Mouse (Mus musculus) intestine, postnatal 0 days (tissue): ENCODE results near the gene Kif13a. TPM values are rescaled to one million over a fixed set of nuclear protein-coding genes. Genes with fewer than 3 reads are reported as not detected.

Experiments used
- ATAC-seq: fragments of 200-750 bp; cut with Nextera tagmentation; 2 replicates; pipeline ENCODE4 v1.8.0; 2017; ENCODE audit warnings: mild to moderate bottlenecking, moderate TSS enrichment, moderate library complexity
- H3K27ac ChIP-seq: fragments of 300-500 bp; sonication (generic); 2 replicates; pipeline ENCODE4 v1.5.1; 2014; ENCODE audit warnings: mild to moderate bottlenecking, low read depth, low read length, moderate library complexity
- H3K27me3 ChIP-seq: fragments of 300-500 bp; sonication (generic); replicated peaks from 2 replicates; pipeline ENCODE4 v1.6.1; 2014; ENCODE audit warnings: low read length, mixed read lengths; ENCODE audit not compliant: control insufficient read depth, insufficient read depth
- H3K36me3 ChIP-seq: fragments of 300-500 bp; sonication (generic); 2 replicates; pipeline ENCODE4 v1.6.1; 2014; ENCODE audit warnings: mild to moderate bottlenecking, moderate library complexity; ENCODE audit not compliant: control insufficient read depth, insufficient read depth
- H3K4me1 ChIP-seq: fragments of 300-500 bp; sonication (generic); replicated peaks from 2 replicates; pipeline ENCODE4 v1.6.1; 2014; ENCODE audit warnings: antibody characterized with exemption, low read length, mixed read lengths; ENCODE audit not compliant: control insufficient read depth, insufficient read depth
- H3K4me2 ChIP-seq: fragments of 300-500 bp; sonication (generic); replicated peaks from 2 replicates; pipeline ENCODE4 v1.6.1; 2014; ENCODE audit warnings: low read depth, mild to moderate bottlenecking, moderate library complexity
- H3K4me3 ChIP-seq: fragments of 300-500 bp; sonication (generic); 2 replicates; pipeline ENCODE4 v1.5.1; 2014; ENCODE audit warnings: low read depth, low read length
- H3K9ac ChIP-seq: fragments of 300-500 bp; sonication (generic); 2 replicates; pipeline ENCODE4 v1.6.1; 2014; ENCODE audit warnings: mild to moderate bottlenecking, low read depth, low read length
- H3K9me3 ChIP-seq: fragments of 300-500 bp; sonication (generic); 2 replicates; pipeline ENCODE4 v1.6.1; 2016; ENCODE audit warnings: mixed run types; ENCODE audit not compliant: control insufficient read depth
- CTCF ChIP-seq: sonication (generic); IDR thresholded peaks from 2 replicates; pipeline ENCODE4 v1.5.1; 2016; ENCODE audit warnings: low read depth, mild to moderate bottlenecking, control low read depth, antibody characterized with exemption, moderate library complexity
- WGBS: fragments of 180-500 bp; shearing (Covaris S2); extraction: QIAGEN DNeasy Blood & Tissue Kit; methylation state at CpG from one replicate; pipeline ENCODE4 v1.1.7; 2014; 5-methylcytosine and 5-hydroxymethylcytosine counted together
- polyA plus RNA-seq: library from polyadenylated mRNA; unstranded; fragments of >200 nt; fragmentation: Nextera tagmentation; extraction: Ambion mirVana; gene quantifications from 2 replicates; pipeline ENCODE4 v1.2.1, GENCODE M21; 2015

The Kif13a gene
- polyA plus RNA-seq, 1 experiment from 2014 or later, result 11.3 TPM

- Histone ChIP-seq H3K4me2 (no peak overlapping the region), H3K36me3 (no peaks in the 10 kb centered on the region), H3K4me1 (peaks cover 3% of the 10 kb centered on the region; the same call in 1 of the 2 replicates), H3K27ac (no peak overlapping the region), H3K27me3 (no peaks in the 10 kb centered on the region), H3K9me3 (no peaks in the 10 kb centered on the region), H3K4me3 (no peak overlapping the region), H3K9ac (no peak overlapping the region)
- WGBS, result 61% methylated on average over 6 of the region's 6 CpGs
- peak; percentile 50 for TF ChIP-seq CTCF
- no peak for ATAC-seq
Observed at GRCm38 (mm10) chr13:46872194-46872593, 57.5 kb downstream of the Kif13a start.

DNA sequence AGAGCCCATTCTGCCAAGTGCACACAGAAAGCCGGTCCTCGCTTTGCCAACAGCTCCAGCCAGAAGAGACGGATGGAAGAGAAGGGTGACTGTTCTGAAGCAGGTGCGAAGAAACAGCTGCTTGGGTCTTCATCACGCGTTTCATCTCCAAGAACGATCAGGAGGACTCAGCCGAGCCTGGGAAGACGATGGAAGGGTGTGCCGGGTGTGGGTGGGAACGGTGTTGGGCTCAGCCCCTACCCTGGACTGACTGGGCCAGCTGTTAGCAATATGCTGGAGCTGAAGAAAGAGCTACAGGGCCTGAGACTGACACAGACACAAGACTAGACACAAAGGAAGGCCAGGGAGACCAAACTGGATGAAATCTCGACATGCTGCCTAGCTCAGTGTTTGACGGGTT lies 60.2 kb downstream of the Kif13a start:
- Histone ChIP-seq H3K9ac (no peak overlapping the region), H3K4me2 (no peak overlapping the region), H3K27ac (no peak overlapping the region), H3K36me3 (no peaks in the 10 kb centered on the region), H3K27me3 (no peaks in the 10 kb centered on the region), H3K4me3 (no peak overlapping the region), H3K9me3 (no peaks in the 10 kb centered on the region), H3K4me1 (no peaks in the 10 kb centered on the region; the same call in 1 of the 2 replicates)
- ATAC-seq, result no peak
- WGBS, result 90% methylated on average over 13 of the region's 13 CpGs
- no peak for TF ChIP-seq CTCF

GRCm38 (mm10) chr13:46863169-46863748 lies 66.4 kb downstream of the Kif13a start:
- 45% methylated on average over 3 of the region's 3 CpGs for WGBS
- no peak for TF ChIP-seq CTCF
- Histone ChIP-seq H3K9ac (no peak overlapping the region), H3K4me3 (no peak overlapping the region), H3K36me3 (no peaks in the 10 kb centered on the region), H3K9me3 (no peaks in the 10 kb centered on the region), H3K4me2 (no peak overlapping the region), H3K27ac (no peak overlapping the region), H3K27me3 (no peaks in the 10 kb centered on the region), H3K4me1 (peaks cover 4% of the 10 kb centered on the region; the same call in 1 of the 2 replicates)
- no peak for ATAC-seq

DNA sequence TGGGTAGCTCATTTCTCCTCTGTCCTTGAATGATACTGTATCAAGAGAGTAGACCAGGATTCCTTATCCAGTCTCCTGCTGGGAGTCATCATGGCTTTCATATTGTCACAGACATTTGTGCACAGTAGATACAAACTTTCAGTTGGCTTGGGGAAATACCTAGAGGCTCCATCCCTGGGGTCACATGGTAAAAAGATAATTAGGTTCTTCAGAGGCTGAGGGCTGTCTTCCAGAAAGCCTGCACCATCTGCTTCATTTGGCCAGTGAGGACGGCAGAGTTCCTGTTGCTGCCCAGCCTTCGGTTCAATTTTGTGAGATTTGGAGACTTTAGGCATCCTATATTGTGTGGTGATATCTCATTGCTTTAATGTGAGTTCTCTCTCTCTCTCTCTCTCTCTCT lies 69.8 kb downstream of the Kif13a start:
- H3K4me1 ChIP-seq, result peaks cover 4% of the 10 kb centered on the region; the same call in 1 of the 2 replicates
- no peaks in the 10 kb centered on the region for H3K9me3 ChIP-seq
- ATAC-seq, result no peak
- no peak overlapping the region for H3K4me3 ChIP-seq
- no peak for TF ChIP-seq CTCF
- 0 out of 2 replicates have a peak overlapping the region, but pooled peaks have one; percentile 46 for H3K27ac ChIP-seq
- no peak overlapping the region for H3K9ac ChIP-seq
- no peaks in the 10 kb centered on the region for H3K27me3 ChIP-seq
- H3K36me3 ChIP-seq, result no peaks in the 10 kb centered on the region
- peak overlapping the region; percentile 17 for H3K4me2 ChIP-seq
- WGBS, result 81% methylated on average over 2 of the region's 2 CpGs

GRCm38 (mm10) chr13:46859173-46859572 lies 70.5 kb downstream of the Kif13a start:
- no peaks in the 10 kb centered on the region for H3K36me3 ChIP-seq
- WGBS, result 38% methylated on average over 2 of the region's 2 CpGs
- H3K9me3 ChIP-seq, result no peaks in the 10 kb centered on the region
- no peak overlapping the region for H3K9ac ChIP-seq
- H3K4me3 ChIP-seq, result no peak overlapping the region
- ATAC-seq, result peak; percentile 90
- peak overlapping the region; percentile 17; the same call in 1 of the 2 replicates for H3K4me2 ChIP-seq
- H3K27ac ChIP-seq, result peak overlapping the region; percentile 46; the same call in 1 of the 2 replicates
- no peak for TF ChIP-seq CTCF
- H3K27me3 ChIP-seq, result no peaks in the 10 kb centered on the region
- H3K4me1 ChIP-seq, result peaks cover 4% of the 10 kb centered on the region; the same call in 1 of the 2 replicates

DNA sequence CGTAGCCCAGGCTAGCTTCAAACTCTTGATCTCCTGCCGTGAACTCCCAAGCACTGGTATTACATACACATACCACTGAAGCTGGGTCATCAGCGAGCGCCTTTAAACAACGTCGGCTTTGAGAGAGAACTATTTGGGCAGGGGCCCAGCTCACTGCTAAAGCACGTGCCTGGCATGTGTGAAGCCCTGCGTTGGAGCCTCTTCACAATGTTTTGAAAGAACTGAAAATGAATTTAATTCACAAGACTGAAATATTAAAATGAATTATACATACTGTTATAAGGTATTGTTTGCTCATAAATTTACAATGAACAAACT lies 70.9 kb downstream of the Kif13a start:
- H3K27me3 ChIP-seq, result no peaks in the 10 kb centered on the region
- H3K36me3 ChIP-seq, result no peaks in the 10 kb centered on the region
- ATAC-seq, result peak; percentile 47; the same call in 1 of the 2 replicates
- H3K27ac ChIP-seq, result peak overlapping the region; percentile 35; the same call in 1 of the 2 replicates
- H3K4me1 ChIP-seq, result peaks cover 4% of the 10 kb centered on the region; the same call in 1 of the 2 replicates
- H3K9ac ChIP-seq, result no peak overlapping the region
- no peak for TF ChIP-seq CTCF
- no peaks in the 10 kb centered on the region for H3K9me3 ChIP-seq
- H3K4me2 ChIP-seq, result no peak overlapping the region
- H3K4me3 ChIP-seq, result no peak overlapping the region
- WGBS, result 35% methylated on average over 8 of the region's 8 CpGs
